Mouse (Mus musculus) cerebellum, adult 9-11 months (tissue): ENCODE measurements around the gene Hhatl.
A peak's percentile ranks its signal among the peaks of the same experiment; 100 is the strongest.

Source experiments
- DNase-seq: peaks from one replicate; pipeline ENCODE4 v3.0.0; 2022

The Hhatl gene

DNA sequence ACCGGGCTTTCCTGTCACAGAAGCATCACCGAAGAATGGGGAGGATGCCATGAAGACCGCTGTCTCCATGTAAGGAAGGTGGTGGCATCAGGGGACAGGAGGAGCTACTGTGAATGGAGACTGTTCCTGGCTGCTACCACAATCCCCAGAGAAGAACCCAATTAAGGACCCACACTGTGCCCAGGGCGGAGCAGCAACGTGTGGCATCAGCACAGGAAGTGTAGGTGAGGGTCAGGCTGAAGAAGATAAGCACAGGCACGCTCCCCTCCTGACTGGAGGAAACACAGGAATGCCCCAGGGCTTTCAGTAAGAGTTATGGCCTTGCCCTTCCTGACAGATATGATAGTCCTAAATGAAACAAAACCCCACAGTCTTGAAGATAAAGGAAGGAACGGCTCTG is 10.4 kb upstream of the Hhatl start:
- DNase-seq, result no peak

DNA sequence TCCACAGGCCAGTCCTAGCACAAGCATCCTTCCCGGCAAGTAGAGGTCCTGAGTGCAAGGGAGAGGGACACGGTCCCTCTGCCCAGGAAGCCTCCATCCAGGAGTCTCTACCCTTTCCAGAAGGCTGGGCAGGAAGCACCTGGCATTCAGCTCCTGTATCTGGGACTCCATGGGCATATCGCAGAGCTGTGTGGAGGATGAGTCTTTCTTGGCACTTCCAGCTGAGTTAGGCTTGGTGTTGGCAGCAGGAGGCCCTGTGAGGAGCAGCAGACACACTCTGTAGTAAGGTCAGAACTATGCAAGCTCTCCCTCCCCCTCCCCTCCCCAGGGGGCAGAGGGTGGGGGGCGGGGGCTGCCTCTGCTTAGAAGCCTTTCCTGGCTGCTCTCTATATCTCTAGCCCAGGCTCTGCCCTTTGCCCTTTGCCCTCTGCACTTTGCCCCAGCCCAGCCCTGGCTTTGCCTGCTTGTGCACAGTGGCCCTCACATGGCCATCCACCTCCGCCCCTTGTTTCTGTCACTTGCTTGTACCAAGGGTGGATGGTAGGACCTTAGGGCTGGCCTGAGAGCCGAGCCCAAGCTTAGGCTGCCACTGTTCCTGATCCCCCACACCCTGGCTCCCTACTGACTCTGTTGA is 6.7 kb upstream of the Hhatl start:
- no peak for DNase-seq

DNA sequence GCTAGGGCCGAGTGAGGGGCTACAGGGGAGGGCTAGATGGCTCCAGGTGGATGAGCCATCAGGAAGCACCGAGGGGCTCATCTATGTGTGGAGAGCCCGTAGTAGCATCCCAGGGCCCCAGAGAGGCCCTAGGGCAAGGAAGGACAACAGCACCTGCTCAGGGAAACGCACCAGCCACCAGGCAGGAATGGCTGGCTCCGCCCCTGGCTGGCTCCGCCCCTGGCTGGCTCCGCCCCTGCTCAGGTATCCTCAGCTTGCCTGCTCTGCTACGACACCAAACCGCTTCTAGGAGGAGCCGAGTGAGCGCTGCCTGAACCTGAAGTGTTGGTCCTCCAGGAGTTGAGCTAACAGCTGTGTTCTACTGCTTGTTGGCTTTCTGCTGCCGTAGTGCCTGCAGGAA is 5.4 kb upstream of the Hhatl start:
- no peak for DNase-seq

DNA sequence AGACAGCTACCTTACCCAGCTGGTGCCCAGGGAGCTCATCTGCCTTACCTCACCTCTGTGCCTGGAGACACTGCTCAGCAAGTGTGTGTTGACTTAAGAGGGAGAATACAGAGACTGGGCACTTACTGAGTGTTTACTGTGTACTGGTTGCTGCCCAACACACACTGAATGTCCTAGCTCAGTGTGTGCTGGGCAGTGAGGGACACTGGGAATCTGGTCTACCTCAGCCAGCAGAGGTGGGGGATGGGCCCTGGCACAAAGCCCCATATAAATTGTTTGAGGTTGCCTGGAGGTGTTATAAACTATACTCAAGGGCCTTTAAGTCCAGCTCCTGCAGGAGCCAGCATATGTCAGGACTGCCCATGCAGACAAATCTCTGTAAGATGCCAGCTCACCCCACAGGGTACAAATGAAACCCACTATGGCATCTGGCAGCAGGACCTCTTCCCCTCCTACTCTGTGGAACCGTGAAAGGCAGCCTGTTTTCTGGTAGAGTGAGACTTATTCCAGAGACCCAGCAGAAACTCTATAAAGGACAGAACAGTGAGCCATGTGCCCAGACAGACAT is 2.7 kb upstream of the Hhatl start:
- no peak for DNase-seq

DNA sequence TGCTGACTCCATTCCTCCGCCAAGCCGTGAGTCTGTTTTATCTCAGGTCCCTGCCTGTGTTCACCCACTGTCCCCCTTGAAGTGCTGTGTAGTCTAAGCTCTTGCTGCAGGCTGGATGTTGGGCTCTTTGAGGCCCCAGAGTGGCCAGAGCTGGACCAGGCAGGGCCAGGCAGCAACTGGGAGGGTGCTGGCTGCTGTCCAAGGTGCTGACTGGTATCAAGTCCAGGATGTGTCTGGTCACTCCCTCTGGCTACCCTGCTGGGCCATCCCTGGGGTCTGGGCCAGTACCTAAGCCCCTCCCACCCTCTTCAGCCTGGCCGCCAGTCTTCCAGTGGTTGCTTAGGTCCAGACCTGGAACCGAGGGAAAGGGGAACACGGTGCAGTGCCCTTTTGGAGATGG is 1.1 kb downstream of the Hhatl start:
- peak; percentile 62 for DNase-seq

DNA sequence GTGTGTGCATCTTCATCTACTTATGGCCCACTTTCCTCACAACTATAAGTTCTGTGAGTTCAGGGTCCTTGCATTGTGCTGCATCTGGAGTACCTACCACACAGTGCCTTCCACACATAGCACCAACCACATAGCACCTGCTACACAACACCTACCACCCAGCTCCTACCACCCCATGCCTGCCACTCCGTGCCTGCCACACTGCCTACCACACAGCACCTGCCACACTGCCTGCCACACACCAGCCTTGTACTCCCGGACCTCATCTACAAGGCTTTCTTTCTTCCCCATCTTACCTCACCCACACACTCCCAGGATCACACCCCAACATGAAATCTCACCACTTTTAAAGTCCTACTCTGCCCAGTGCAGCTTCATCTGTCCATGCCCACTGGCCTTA is 5.9 kb downstream of the Hhatl start:
- no peak for DNase-seq

DNA sequence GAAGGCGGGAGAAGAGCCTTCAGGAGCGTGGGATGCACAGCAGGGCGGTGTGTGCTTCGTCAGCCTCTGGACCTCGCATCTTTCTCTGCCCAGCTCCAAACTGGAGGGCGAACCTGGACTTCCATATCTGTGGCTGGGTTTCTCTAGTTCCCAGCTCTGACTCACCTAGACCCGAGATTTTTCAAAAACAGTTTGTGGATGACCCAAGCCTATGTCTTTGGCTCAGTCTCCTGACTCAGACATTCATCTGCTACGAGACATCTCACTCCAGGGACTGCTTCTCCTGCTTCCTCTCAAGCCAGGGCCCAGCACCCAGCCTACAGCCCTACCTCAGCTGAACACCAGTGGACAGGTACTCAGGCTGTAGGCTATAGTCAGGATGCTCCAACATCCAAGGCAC is 7.0 kb downstream of the Hhatl start:
- no peak for DNase-seq

DNA sequence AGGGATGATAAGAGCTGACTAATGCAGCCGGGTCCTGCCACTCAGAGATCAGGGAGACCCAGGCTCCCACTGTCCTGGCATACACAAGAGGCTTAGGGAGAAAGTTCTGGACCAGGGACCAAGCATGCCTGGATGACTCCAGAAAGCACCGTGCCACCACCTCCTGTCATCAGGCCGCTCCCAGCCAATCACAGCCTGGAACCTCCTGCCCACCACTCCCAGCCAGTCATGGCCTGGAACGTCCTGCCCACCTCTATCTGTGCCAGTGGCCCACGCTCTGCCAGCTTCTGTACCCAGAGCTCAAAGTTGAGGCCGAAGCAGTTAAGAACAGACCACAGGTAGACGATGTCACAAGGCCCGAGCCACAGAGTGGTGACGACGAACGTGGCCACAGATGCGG is 7.5 kb downstream of the Hhatl start:
- no peak for DNase-seq

DNA sequence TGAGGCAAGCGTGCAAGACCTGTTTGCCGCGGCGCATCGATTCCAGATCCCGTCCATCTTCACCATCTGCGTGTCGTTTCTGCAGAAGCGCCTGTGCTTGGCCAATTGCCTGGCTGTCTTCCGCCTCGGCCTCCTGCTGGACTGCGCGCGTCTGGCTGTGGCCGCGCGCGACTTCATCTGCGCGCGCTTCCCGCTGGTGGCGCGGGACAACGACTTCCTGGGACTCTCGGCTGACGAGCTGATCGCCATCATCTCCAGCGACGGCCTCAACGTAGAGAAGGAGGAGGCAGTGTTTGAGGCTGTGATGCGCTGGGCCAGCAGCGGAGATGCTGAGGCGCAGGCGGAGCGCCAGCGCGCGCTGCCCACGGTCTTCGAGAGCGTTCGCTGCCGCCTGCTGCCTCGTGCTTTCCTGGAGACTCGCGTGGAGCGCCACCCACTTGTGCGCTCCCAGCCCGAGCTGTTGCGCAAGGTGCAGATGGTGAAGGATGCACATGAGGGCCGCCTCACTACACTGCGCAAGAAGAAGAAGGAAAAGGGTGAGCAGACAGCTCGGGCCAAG is 14.2 kb downstream of the Hhatl start:
- no peak for DNase-seq

DNA sequence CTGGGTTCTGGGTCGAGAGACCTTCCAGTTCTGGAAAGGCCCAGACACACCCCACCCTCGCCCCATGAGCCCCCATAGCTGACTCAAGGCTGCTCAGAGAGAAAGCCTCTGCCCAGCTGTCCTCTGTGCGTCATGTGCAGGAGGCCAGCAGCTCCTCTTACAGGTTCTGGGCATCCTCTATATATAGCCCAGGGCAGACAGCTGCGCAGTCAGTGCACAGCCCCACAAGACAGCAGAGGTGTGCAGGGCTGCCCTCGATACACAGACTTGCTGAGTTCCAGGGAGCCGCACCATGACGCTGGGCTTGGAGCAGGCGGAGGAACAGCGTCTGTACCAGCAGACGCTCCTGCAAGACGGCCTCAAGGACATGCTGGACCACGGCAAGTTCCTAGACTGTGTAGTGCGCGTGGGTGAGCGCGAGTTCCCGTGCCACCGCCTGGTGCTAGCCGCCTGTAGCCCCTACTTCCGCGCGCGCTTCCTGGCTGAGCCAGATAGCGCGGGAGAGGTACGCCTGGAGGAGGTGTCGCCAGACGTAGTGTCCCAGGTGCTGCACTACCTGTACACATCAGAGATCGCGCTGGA is 14.7 kb downstream of the Hhatl start, which contains the start of gene Klhl40:
TSS of gene Klhl40 (plus strand) at position 124 of the 582 bp plus-strand sequence.
- no peak for DNase-seq

DNA sequence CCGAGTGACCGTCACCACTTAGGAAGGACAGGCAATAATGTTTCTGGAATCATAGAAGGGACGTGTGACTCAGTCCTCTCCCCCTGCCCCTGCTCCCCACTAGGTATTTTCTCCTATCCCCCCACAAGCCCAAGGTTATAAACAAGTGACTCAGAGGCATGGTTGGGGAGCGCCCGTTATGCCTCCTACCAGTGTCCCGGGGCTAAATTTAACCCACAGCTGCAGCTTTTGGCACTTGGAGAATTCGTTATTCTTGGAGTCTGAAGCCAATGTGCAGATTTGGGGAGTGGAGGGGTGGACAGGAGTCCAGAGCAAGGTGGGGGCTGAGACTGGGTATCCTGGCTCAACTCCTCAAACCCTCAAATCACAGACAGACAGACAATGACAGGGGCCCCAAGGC is 15.8 kb downstream of the Hhatl start:
- DNase-seq, result no peak

DNA sequence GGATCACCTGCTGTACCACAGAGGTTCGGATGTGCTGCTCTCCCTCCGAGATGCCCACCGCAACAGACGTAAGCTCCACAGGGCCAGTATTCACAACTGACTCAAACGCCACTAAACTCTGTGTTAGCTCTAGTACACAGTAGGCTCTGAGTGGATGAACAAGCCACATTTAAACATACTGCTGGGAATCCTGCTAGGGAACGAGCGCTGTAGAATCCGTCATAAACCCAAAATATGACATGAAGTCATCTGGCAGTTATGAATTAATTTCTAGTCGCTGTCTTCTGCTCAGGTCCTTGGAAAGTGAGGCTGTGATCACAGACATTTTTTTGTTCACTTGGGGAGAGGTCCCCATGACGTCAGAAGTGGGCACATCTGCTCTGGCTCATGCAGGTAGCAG is 16.4 kb downstream of the Hhatl start:
- no peak for DNase-seq

DNA sequence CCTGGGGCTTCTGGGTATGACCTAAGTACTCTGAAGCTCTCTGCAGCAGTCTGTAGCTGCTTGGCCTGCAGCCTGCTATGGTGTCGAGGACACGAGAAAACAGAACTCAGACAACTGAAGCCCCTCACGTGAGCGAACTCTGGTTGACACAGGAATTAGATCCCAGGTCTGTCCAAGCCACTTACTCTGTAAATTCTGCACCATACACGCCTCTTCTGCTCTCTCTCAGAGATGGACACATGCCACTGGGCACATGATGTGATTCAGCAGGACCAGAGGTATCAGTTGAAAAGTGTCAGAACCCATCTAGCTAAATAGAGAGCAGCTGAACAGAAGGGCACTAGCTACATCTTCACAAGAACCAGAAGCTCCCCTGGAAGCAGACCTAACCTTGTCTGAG is 19.9 kb downstream of the Hhatl start:
- DNase-seq, result no peak

DNA sequence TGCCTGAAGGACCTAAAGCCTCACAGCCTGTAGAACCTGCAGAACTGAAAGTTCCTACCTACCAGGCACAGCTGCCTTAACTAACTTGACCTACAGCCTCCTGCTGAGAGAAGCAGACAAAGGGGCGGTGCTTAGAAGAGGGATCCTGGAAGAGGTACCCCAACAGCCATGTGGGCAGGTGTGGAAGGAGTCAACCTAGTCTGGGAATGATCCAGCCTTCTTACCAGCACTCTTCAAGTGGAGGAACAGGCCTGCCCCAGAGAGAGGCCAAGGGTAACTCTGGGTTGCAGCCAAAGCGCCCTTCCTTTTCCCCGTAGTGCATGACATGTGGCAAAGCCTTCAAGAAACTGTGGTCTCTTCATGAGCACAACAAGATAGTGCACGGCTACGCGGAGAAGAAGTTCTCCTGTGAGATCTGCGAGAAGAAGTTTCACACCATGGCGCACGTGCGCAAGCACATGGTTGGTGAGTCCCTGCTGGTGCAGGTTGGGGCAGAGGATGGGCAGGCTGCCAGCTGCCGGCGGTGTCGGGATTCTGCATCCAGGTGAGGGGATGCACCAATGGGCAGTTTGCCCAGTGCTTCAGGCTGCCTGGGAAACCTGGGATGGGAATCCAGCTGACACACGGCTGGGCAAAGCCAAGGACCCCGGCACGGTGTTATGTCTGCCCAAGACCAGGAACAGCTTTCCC is 27.0 kb downstream of the Hhatl start:
- peak; percentile 48 for DNase-seq

DNA sequence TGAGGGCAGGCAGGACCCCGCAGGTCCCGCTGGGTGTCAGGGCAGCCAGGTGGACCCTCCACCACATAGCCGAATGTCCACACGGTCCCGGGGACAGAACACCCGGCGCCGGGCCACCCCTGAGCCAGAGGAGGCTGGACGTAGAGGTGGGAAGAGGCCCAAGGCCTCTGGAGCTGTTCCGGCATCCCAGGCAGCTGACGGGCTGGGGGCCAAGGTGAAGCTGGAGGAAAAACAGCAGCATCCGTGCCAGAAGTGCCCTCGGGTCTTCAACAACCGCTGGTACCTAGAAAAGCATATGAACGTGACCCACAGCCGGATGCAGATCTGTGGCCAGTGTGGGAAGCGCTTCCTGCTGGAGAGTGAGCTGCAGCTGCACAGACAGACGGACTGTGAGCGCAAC is 28.6 kb downstream of the Hhatl start:
- no peak for DNase-seq

DNA sequence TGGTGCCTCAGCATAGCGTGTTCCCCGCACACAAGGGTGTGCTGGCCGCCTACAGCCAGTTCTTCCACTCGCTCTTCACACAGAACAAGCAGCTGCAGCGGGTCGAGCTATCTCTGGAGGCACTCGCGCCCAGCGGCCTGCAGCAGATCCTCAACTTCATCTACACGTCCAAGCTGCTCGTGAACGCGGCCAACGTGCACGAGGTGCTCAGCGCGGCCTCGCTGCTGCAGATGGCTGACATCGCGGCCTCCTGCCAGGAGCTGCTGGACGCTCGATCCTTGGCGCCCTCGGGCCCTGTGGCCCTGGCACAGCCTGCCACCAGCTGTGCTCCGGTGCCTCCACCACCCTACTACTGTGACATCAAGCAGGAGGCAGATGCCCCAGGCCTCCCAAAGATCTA is 29.5 kb downstream of the Hhatl start:
- DNase-seq, result no peak

DNA sequence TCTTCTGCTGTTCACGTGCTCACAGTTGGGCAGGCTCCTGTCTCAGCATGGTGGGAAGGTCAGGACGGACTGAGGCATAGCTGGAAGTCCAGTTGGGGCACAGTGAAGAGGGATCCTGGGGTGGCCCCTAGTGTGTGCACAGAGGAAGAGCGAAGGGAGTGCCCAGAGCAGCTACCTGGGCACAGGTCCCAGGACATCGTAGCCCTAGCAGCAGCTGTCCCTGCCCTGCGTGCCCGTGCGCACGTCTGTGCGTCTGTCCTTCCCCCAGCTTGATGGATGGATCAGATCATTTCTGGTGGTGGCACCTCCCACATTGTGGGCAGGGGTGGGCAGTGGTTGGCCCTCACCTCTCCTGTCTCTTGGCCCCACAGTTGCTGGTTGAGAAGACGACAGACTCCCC is 30.1 kb downstream of the Hhatl start:
- DNase-seq, result no peak

DNA sequence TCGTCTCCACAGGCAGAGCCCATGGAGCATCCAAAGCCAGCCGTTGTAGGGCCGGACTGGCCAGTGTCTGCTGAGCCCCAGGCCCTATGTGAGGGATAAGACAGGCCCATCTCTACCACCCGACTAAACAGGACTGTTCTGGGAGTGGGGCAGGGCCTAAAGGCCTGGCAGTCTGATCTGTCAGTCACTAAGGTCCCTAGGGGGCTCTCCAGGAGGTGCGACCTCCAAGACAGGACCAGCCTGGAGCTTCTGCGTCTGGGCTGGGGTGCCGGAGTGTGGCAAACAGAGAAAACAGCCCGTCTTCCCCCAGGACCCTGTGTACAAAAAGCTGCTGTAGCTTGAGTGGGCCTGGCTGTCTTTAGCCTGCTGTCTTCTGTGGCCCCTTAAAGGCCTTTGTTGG is 30.5 kb downstream of the Hhatl start:
- peak; percentile 36 for DNase-seq

DNA sequence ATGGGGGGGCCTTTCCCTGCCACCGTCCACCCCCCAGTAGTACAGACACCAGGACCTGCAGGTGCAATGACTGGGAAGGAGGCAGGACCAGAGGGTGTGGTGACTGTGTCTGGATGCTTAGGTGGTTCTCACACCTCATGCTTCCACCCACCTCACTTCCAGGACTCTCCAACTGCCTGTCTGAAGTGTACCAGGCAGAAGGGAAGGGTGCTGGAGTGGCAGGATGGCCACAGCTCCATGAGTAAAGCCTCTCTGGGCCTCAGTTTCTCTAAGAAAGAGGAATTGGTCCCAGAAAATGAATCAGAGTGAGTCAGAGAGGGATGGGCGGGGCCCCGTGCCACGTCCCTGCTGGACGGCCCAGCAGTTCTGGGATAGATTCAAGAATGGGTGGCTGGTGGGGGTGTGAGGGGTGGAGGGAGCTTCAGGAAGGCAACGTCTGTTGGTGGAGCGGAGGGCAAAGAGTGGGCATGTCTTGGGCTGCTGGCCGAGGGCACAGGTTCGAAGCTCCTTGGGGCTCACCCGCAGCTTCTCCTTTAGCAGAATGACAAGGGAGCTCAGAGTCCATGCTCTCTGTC is 31.1 kb downstream of the Hhatl start:
- no peak for DNase-seq

DNA sequence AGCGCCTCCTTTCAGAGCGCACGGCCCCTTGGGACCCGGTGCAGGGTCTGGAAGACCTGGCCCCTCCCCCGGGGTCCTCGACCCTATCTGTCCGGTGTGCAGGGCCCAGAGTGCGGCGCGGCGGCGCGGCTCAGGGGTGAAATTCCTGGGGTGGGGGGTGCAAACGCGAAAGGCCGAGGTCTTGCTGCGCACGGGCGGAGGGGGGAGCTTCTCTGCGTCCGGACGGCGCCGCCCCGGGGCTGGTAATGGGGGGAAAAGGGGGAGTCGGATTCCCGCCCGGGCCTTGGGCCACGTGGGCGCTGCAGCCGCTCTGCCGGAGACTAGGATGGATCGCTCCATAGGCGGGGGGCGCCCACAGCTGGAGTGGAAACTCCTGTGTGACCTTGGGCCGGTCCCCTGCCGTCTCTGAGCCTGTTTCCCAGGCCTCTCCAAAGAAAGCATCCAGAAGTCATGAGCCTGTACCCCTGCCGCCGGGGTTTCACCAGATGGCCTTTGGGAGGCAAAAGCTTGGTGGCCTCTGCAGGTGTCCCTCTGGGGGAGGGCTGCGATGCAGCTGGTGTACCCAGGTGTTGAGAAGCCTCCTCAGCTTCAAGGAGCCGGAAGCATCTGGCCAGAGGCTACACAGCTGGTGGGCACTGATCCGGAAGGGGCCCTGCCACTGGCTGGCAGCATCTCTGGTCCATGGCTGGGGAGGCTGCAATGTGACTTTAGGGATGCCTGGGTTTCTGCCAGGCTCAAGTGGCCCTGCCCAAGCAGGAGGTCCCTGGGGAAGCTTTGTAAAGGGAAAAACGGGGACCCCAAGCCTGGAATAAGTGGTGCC is 31.8 kb downstream of the Hhatl start:
- peak; percentile 67 for DNase-seq

DNA sequence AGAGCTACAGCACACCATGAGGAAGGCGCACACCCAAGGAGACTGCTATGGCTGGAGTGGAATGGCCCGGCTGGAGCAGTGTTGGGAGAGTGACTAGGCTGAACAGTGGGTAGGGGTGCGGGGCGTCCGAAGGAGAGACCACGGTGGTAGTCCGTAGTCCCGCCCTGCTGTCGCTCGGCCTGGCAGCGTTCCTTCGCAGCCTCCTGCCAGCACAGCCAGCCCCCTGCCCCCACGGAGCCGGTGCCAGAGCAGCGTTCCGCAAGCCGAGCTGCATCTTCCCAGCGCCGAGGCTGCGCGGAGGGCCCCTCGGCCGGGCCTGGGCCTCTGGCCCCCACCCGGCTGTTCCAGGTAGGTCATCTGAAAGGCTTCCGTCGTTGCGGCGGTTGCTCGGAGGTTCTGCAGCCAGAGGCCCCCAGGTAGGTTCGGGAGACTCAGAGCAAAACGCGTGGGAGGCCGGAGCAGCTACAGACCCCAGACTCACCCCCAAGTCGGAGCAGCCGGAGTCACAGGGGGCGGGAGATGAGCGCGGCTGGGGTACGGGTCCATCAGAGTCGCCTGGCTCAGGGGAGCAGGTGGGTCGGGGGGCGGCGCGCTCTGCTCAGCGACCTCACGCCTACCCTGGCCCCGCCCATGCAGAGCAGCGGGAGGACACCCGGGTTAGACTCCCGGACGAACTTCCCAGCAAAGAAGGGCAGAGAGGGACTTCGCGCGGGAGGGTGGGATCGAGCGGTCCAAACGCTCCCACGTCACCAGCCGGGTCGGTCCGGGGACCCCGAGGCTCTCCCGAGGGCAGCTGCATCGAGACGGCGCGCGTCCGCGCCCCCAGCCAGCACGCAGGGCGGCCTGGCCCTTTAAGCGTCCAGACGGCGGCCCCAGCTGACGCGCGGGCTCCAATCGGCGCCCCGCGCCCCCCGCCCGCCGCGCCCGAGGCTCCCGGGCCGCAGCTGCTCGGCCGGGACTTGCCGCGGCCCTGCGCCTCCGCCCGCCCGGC is 32.9 kb downstream of the Hhatl start, which contains the start of gene Zfp651:
TSS of gene Zfp651 (plus strand) at position 240 of the 991 bp plus-strand sequence.
- peak; percentile 77 for DNase-seq
